Mouse (Mus musculus) c-Kit-negative CD71-positive TER-119-positive erythroid progenitor cells, embryonic 14.5 days (primary cell): ENCODE measurements around the gene Chrna1.

Source experiments
- DNase-seq: peaks from one replicate; pipeline ENCODE4 v3.0.0-alpha.2; 2013; ENCODE audit warnings: low read depth, low spot score

Gene Chrna1

DNA sequence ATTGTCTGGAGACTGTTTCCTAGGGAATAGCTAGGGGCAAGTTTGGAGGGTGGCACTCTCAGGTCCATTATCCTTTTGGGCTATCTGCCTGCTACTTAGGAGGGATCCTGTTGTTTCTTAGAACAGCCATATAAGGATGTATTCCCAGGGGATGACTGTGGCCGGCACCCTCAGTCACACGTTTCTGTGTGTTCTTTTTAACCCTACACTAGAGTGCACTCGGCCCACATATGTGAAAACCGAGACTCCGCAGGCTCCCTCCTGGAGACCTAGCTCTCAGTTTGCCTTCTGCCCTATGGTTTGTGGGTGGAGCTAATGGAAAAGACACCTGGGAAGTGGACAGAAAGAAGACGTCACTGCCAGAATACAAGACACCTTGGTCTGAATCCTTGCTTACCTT is 11.1 kb upstream of the Chrna1 start:
- no peak for DNase-seq

DNA sequence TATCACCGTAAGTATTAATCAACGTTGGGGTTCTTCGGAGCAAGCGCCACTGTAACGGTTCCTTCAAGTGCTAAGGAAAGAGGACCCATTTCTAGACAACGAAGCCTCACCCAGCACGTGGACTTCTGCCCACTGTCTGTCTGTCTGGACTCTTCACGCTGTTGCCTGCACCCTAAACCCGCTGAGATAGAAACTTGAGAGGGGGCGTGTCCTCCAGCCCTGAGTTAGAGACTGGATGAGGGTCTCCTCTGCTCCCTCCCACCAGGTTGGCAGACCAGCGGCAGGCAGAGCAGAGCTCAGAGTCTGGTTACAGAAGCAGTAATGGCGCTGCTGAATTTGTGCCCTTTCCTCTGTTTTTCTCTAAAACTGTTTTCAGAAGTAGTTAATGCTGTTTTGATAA is 10.0 kb upstream of the Chrna1 start:
- no peak for DNase-seq

DNA sequence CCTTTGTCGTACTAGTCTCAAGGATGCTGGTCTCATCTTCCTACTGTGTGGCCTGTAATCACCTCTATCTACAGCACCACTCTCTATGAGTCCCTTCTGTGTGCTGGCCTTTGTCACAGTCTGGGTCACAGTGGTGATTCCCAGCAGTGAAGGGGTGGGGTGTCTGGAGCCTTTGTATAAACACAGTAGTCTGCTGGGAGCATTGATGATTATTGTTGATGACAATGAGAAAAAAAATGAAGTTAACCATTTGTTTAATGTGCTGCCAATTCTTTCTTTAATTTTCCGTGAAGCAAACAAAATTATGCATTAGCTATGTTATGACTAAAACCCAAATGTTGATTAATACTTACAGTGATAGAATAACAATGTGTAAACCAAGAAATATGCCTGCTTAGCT is 8.8 kb upstream of the Chrna1 start:
- no peak for DNase-seq

DNA sequence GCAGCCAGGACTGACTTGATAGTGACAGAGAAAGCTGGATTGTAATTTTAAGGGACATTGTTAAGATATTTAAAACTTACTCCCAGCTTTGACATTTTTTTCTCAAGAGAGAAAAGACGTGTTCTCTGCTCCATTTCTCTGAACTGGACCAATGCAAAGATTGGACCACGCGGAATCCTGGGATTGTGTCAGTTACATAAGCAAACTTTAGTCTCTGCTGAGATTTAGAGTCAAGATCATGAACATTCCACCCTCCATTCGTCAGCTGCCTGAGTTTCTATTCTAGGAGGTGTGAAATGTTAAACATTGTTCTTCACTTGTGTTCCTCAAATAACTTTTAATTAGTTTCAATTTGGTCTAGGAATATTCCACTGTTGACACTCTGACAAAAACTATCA is 7.0 kb upstream of the Chrna1 start:
- no peak for DNase-seq

DNA sequence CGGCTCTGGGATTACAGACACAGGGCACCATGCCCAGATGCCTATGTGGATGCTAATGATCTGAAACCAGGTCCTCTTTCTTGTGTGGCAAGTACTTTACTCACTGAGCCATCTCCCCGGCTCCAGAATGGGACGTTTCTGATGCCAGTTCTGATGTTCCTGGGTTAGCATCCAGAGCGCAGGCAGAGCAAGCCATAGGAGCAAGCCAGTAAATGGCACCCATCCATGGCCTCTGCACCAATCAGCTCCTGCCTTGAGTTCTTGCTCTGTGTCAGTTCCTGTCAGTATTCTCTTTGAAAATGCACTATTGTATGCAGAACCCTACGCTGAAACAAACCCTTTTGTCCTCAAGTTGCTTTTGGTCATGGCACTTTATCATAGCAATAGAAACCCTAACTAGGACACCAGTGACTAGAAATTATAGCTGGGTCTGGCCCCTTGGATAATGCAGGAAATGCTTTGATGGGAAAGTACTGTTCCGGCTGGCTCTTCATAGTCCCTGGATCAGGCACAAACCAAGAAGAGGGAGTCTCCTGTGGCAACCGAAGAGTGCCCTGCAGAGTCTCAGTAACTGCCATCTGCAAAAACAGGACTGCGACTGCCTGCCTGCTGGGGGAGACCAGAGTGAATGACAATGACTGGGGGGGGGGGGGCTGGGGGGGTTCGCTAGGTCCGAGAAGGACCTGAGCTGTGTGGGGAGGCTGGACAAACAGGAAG is 6.4 kb upstream of the Chrna1 start:
- no peak for DNase-seq

DNA sequence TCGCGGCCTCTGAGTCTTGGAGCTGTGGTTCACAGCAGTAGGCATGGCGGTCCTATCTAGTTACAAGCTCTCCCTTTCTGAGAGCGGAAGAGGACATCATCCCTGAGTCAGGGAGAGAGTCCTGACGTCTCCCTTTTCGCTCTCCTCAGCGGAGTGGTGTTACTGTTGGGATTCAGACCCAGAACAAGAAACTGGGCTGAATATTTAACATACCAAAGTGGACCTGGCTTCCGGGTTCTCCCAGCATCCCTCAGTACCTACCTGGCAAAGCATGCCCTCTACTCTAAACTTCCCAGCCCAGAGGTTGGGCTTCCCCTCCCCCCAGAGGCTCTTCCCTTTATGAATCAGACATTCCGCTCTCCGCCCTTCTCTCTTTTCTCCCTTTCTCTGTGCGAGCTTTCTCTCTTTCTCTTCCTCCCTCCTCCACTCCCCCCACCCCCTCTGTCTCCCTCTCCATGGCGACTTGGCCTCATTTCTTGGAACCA is 5.3 kb upstream of the Chrna1 start:
- no peak for DNase-seq

DNA sequence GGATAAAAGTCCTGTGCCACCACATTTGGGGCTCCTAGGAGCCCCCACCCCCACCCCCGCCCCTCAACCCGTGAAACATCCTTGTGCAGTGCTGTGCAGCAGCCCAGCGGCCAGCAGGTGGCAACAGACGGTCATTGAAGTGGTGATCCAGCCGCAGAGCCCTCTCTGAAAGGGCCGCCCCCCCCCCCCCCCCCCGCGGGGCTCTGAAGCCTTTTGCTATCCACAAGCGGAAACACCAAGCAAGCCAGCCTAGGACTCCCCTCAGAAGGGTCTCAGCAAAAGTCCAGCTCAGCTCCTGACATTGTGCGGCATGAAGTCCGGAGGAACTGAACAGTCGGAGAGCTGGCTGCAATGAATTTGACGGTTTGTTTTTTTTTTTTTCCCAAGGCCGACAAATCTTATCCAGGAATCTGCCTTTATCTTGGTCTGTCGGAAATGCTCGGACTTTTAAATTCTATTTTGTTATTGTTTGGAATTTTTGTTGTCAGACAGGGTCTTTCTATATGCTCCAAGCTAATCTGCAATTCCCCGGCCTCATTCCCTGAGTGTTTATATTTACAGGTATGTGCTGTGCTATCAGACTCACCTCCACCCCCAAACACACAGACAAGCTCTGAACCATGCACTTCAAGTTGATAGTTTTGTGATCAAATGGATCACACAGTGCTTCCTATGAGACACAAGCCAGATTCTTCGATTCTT is 4.7 kb upstream of the Chrna1 start:
- DNase-seq, result no peak

DNA sequence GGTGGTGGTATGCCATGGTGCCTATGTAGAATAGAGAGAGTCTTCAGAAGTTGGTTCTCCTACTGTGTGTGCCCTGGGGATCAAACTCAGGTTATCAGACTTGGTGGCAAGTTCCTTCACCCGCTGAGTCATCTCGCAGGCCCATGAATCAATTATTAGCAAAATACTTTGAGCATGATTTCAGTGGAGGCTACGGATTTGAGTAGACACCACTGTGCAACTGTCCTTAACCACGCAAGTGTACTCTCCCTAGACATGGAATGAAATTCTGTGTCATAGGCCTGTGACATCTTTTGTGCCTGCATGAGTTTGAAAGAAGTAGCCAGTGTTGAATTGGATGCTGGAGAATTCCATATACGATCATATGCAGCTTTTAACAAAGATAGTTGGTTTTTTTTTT is 582 bp upstream of the Chrna1 start:
- DNase-seq, result no peak

DNA sequence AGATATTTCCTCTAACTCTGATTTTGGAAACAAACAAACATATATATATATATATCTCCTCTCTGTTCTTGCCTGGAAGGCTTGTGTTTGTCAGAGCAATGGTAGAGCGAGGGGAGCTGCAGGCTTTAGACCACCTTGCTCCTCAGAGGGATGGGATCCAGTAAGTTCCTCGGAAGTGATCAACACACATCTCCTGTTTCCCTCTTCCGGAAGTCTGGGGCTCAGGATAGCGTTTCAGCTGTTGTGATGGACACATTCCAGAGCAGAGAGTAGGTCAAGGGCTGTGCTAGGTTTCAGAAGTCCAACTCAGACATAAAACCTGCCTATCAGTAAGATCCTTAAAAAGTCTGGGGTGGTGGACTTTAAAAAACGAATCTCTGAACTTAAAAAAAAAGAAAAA is 970 bp downstream of the Chrna1 start:
- DNase-seq, result no peak

DNA sequence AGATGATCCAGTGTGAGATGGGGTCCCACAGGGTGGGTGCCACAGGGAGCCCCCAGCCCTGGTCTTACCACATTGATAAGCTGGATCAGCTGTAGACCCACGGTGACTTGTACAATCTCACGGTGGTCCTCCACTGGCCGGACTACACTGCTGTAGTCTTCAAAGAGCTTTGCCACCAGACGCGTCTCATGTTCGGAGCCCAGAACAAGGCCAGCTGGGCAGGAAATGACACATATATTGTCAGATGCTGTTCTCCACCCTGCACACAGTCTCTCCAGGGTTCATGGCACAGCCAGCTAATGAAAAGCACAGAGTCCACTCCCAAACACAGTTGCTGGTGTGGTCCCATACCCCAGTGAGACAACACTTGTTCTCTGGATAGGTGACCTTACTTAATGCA is 5.7 kb downstream of the Chrna1 start:
- DNase-seq, result no peak

DNA sequence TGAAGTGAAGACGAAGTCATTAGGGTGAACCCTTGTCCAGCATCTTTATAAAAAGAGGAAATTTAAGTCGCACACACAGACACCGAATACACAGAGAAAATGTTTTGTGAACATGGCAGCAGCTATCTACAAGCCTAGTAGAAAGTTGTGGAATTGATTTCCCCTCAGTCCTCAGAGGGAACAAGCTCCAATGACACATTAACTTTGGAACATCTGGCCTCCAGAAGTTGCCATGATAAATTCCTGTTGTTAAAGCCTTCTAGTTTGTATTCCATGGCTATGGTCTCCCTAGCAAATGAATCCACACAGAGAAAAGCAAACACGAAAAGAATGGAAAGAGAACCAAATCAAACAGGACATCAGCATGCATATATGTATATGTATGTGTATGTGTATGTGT is 6.6 kb downstream of the Chrna1 start:
- DNase-seq, result no peak

DNA sequence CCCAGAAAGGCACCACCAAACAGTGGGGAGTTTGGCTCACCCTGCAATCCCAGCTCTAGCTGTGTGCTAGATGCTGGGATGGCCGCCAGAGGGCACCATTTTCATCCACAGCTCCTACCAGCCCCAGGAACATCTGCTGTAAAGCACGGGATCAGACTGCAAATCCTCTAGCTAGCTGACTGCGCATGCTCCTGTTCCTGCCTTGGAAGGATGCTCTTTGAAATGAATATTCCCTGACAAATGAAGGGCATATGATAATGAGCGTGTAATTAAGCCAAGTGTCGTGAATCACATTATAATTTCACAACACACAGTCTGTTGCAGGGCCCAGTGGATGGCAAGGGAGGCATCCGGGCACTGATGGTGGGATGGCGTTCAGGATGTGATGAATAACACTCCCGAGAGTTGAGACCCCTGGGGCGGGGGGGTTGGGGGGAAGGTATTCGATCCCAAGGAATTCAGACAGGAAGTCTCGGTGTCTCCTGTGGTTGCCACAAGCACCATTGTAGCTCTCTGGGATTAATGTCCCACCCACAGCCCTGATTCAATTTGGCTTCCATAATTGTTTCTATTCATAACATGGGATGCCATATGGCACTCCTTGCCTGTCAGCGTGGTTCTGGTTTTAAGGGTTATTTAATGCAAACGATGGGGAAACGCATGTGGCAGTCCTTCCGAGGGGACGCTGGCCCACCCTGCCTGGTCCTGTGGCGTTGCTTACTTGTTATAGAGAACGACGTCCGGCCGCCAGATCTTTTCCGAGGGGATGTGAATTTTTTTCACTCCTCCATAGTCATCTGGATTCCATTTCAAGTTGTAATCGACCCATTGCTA is 7.4 kb downstream of the Chrna1 start:
- DNase-seq, result no peak

DNA sequence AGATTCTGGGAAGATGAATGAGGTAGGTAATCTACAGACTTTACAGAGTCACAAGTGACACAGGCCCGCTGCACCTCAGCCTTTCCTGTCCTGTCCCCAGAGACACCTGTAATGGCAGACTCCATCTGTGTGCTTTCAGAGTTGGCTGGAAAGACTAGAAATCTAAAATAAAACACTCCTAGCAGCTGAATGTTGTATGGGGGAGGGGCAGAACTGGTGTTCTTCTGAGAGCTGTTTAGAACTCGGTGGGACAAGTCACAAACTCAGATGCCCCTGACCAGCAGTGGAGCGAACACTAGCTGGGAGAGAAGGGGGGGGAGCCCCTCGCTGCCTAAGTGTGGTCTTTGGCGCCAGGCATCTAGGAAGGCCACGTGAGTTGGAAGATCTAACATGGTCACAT is 8.2 kb downstream of the Chrna1 start:
- no peak for DNase-seq

DNA sequence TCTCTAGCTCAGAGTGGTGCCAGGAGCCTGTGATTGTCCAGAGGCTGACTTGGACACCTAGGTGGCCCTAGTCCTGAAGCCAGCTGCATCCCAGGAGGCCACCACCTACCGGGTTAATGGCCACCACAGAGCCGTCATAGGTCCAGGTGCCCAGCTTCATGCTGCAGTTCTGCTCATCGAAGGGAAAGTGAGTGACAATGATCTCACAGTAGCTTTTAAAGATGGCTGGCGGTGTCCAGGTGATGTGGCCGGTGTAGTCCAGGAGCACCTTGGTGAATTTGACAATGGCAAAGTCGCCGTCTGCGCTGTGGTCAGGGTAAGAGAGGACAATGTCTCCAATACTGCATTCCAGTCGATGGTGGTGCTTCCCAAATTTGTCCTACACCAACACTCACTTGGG is 8.8 kb downstream of the Chrna1 start:
- no peak for DNase-seq

DNA sequence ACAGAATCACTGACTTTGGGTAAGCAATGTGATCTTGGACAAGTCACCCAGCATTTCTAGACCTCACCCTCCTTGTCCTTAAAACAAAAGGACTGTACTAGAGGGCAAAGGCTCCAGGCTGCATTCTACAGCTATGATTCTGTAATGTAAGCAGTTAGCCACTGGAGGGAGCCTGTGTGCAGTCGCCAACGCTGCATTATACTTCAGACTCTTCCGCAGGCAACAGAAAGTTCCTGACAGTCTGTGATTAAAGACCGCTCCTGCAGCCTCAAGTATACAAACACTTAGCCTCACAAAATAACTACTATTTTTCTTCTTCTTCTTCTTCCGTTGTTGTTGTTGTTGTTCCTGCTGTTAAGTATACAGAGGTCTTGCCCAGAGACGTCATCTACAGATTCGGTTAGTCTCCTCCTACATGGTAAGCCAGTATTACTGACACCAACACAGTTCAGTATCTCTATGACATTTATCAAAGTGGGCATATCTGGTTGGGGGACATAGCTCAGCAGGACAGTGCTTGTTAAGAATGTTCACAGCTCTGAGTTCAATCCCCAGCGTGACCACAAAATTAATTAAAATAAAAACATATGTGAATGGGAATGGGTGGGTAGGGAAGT is 13.0 kb downstream of the Chrna1 start:
- DNase-seq, result no peak

DNA sequence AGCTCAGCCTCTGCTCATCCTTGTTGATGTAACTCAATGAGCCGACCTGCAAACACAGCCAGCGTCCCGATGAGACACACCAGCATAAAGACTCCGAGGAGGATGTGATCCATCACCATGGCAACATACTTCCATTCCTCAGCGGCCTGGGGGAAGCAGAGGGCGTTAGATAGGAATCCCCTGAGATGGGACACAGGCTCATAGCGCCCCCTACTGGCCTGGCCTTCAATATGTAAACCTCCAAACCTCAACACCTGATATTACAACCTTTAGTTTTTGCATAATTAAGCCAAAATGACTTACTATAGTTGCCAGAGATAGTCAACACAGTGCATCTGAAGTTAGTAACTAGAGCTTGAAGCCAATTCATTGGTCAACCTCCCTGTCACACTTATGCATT is 14.0 kb downstream of the Chrna1 start:
- DNase-seq, result no peak

DNA sequence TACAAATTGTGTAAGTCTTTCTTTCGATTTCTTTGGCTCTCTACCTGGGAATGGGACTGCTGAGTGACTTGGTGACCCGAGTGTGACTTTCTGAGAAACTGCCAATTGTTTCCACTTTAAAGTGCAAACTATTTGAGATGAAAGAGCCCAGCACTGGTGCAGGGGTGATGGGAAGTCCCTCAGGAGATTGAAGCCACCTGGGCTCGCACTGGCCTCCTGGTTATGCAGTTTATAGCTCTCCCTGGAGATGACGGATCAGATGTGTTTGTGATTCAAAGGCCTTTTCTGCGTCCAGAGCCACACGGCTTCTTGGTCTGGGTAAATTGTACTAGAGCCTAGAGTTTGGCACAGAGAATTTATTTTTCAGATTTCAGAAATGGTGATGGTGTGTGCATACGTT is 16.4 kb downstream of the Chrna1 start:
- DNase-seq, result no peak

DNA sequence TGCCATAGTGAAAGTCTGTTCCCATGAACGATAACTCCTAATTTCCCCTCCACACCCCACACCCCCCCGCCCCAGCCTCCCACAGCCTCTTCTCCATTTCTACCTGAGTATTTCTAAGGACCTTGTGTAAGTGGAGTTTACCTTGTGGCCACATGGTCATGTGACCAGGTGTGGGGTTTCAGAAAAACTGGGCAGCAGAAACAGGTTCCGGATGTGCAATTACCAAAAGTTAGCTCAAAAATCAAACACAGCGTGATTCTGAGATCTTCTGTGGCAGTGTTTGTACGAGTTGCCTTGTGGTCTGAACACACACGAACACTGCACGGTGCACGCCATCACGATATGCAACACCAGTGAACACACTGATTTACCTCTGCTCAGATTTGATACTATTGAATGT is 17.5 kb downstream of the Chrna1 start:
- DNase-seq, result no peak

DNA sequence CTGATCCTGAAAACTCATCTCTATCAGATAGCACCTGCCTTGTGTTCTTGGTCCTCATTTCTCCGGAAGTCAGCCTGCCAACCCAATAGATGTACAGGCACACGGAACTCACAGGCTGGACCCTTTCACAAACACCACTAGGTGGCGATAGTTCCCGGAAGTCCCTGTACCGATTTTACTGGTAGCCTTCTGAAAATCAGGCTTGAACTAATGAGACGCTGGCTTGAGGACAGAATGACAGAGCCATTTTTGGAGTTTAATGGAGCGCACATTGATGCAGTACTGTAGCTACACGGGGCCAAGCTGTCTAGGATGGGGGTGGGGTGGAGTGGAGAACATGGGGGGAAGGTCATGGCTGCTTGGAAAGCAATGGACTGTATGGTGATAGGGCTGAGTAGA is 18.5 kb downstream of the Chrna1 start:
- no peak for DNase-seq

DNA sequence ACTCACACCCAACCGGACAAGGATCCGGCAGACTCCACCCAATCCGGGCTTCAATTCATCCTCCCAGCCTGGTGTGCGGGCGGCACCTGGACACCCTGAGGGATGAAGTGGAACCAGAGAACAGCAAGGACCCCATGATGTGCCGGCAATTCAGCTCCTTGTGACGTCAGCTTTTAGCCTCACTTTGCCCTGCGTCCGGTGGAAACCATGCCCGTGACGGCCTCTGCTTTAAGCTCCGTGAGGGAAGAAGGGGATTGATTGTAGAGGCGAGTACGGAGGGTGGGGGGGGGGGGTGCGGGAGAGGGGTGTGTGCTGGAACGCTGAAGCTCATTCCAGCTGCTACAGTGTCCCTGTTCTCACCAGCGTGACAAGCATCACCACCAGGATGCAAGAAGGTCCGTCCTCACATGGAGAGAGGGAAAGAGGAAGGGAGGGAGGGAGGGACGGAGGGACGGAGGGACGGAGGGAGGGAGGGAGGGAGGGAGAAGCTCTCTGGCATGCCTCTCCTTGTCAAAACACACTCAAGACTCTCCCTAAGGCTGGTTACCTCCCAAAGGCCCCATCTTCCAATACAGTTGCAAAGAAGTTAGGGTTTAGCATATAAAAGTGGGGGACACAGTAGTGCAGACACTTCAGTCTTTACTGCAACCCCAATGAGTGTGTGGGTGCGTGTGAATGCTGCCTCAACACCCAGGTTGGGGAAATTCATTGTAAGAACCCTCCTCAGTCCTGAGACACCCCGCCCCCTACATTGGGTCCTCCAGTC is 19.1 kb downstream of the Chrna1 start:
- no peak for DNase-seq

DNA sequence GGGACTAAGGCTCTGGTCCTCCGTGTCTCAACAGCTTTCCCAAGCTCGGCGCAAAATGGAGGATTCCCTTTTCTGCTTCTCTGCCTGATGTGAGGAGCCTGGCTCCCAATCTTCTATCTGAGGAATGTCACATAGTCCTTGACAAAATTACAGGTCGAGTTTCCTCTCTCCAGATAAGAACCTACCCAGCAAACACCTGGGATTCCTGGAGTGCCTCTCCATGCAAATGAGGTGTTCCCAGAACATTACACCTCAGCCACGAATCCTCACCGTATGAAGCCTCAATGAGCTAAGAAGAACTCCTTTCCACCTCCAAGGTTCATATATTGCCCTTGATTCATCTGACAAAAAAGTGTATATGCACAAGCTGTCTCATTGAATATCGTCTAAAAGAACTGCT is 19.7 kb downstream of the Chrna1 start:
- DNase-seq, result no peak
